Mouse (Mus musculus): ENCODE measurements around the gene Dusp23.

DNA sequence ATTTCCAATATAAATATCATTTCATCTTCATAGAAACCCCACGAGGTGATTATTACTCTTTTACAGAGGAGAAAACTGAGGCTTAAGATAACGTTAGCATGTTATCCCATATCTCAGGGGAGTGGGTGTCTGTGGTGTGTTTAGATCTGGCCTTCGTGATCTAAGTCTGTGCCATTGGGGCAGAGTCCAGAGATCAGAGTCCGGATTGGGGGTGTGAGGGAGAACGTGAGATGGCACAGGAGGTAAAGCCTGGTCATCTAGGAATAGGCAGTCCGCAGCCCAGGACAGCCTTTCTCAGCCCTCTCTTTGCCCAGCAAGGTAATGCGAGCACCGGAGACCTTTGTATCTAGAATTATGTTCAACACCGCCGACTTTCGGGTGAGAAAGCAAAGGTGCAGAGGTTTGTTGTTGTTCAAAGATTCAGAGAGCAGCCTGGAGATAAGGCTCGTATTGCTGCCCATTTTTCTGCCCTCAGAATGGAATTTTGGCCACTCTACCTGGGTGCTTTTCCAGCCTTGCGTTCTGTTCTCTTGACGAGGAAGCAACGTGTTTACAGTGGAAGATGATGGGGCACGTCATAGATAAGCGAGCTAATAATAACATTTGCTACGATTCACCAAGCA is 19.4 kb upstream of the Dusp23 start:
- TF ChIP-seq CTCF (IDR thresholded peaks at IDR 0.05; ENCODE audit: borderline replicate concordance, insufficient read depth, low read length) = no peak
- no peak for TF ChIP-seq POLR2A (IDR thresholded peaks at IDR 0.05; ENCODE audit: low read depth, low read length)

All from embryonic fibroblast, embryonic 13.5 days (primary cell).